Mouse (Mus musculus) c-Kit-positive CD71-negative TER-119-negative erythroid progenitor cells, embryonic 14.5 days (primary cell): ENCODE measurements around the gene Ranbp10.

Experiments used
- DNase-seq: peaks from one replicate; pipeline ENCODE4 v3.0.0-alpha.2; 2013; ENCODE audit warnings: low read depth

The Ranbp10 gene

GRCm38 (mm10) chr8:105788927-105789326, 38.2 kb downstream of the Ranbp10 start:
- no peak for DNase-seq

DNA sequence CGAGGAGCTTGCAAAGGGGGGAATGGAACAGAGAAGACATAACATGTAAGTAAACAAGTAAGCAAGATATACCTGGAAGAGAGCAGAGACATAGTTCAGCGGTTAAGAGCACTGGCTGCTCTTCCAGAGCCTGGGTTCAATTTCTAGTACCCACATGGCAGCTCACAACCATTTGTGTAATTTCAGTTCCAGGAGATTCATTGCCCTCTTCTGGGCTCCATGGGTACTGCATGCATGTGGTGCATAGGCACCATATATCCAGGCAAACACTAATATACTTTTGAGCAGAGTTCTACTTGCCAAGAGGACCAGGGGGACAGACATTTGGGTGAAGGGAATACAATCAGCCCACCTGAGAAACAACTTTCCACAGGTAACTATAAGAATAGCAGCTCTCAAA, 38.9 kb downstream of the Ranbp10 start:
- peak; percentile 70 for DNase-seq

DNA sequence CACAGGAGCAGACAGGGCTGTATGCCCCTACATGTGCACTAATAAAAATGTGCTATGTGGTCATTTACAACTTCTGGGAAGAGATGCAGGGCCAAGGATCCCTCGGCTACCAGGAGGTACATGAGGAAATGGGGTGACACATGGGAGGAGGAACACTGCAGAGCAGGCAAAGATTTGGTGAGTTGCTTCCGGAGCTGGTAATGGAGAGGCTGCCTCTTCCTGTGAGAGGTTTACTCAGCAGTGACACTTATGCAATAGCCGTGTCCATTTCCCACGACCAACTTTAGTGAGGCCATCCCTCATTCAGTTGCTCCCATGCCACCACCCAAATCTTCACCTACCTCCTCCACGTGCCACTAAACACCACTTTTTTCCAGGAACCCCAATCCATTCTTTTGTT, 46.9 kb downstream of the Ranbp10 start:
- DNase-seq, result no peak

DNA sequence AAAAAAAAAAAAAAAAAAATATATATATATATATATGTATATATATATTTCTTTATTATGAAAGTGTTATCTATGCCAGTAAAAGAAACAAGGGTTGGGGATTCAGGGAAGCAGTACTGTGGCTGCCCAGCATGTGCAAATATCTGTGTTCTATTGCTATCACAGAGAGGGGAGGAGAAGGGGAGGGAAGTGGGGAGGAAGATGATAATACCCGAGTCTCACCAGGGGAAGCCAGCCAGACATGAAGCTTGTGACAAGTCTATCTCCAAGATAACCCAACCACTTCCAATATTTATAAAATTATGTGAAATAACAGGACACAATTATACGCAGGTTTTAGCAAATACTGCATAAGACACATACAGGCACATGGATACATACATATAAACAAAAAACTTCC, 49.3 kb downstream of the Ranbp10 start:
- DNase-seq, result no peak

DNA sequence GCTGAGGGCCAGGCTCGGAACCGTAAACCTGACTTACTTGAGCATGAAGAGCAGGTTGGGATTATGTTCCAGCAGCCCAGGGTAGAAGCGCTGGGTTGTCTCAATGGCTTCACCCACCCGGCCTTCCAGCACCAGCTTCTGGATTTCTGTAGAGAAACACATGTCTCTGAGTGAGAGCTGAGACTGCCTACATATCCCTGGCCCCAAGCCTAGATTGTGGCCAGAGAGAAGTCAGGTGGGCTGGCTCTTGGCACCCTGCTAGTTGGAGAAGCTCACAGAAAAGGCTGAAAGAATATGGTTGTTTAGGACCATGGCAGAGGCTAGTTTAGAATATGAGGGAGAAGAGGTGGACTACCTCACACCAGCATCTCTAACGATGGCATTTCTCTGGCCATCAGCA, 52.7 kb downstream of the Ranbp10 start:
- DNase-seq, result no peak

- no peak for DNase-seq
Observed at GRCm38 (mm10) chr8:105773441-105773861, 53.7 kb downstream of the Ranbp10 start.

GRCm38 (mm10) chr8:105771398-105772175, 55.6 kb downstream of the Ranbp10 start:
- no peak for DNase-seq

DNA sequence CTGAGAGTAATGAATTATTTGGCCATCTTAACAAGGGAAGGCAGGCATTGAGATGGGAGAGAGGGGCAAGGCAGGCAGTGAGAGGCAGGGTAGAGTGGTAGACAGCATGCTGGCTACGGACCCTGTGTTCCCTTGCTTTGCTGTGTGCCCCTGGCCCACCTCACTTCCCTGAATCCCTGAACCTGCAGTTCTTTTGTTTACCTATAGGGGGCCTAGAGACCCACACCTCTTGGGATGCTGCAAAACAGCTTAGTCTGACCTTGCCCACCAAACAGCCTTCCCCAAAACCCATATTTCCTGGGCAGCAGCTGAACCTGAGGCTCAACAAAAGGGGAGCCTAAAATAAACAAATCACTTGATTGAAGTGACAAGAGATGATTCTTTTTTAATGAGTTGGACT, 56.5 kb downstream of the Ranbp10 start:
- no peak for DNase-seq

GRCm38 (mm10) chr8:105768485-105769257, 58.5 kb downstream of the Ranbp10 start:
- no peak for DNase-seq

GRCm38 (mm10) chr8:105758277-105759108, 68.7 kb downstream of the Ranbp10 start, which contains the start of gene Gfod2:
TSS of gene Gfod2 (minus strand) at chr8:105758664.
- DNase-seq, result peak; percentile 94

DNA sequence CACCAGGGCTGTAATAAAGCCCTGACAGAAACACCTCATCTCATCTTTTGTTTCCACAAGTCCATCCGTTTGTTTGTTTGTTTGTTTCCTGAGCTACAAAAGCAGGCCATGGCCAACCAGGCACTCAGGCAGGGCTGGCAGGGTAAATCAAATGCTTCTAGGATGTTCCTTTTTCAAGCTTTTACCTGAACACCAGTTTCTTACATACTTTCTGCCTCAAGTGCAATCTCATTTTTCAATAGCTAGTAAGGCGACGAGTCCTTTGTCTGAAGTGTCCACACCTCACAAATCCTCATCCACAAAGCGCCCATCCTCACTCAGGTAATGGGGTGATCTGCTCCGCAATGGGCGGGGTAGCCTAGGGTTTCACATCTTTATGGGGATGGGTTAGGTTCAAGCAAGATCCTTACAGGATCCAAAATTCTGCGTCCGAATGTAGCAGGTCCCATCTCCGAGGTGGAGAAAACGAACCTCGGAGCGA, 69.3 kb downstream of the Ranbp10 start:
- DNase-seq, result no peak

DNA sequence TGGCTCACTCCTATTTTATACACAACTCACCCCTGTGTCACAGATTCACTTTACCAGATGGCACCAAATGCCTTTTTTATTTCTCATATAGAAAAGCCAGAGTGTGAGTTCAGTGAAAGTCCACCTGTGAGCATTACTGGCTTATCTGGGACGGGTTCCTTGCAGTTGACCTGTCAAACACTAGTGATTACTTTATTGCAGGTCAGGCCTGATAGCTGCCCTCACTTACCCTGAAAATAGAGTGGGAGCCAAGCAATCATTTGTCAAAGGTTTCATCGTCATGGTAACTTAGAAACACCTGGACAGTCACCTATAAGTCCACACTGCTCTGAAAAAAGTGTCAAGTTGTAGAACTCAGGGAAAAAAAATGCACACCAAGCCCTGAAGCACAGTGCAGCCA, 72.5 kb downstream of the Ranbp10 start:
- no peak for DNase-seq

DNA sequence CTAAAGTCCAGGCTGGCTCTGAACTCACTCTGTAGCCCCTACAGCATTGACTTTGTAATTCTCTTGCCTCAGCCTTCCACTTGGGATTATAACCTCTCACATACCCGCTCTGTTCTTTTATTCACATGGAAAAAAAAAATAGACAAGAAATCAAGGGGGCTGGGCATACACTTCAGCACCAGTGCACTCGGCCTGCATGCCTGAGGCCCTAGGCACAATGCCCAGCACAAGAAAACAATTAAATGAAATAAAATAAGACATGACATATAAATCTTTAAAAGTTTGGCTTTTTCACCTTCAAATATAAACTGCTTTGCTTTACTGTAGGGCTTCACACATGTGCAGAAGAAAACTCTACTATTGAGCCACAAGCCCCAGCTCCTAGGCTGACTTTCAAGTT, 73.2 kb downstream of the Ranbp10 start:
- DNase-seq, result no peak

DNA sequence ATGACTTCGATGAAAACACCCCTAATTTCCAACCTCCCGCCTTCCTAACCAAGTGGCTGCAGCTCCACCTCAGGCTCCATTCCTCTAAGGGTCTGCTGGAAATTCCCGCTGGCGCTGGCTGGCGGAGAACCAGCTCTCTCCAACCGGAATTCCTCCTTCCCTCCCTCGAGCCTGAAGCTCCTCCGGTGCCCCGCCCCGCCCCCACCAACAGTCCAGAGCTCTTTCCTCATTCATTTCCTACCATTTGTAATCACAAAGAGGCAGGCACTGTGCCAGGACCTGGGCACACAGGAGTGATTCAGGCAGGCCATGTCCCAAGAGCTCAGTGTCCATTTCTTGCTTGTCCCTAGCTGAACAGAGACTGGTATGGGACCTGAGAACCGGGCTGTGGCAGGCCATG, 76.5 kb downstream of the Ranbp10 start:
- DNase-seq, result no peak

GRCm38 (mm10) chr8:105743301-105743700, 83.8 kb downstream of the Ranbp10 start:
- DNase-seq, result no peak

DNA sequence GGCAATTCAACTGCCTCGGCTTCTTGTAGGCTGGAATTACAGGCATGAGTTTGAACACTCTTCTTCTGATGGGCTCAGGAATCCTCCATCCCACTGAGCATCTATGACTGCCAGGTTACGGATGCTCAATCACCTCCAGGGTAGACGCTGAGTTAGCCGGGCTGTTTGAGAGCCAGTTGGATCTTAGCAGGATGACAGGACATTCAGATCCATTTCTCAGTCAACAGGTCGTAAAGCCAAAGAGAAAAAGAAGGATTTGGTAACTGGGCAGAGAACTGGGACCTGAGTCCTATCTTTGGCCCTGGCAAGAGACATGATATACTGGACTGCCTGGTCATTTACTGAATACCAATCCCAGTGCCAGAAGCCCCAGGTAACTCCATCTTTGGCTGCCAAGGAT, 87.9 kb downstream of the Ranbp10 start:
- no peak for DNase-seq

GRCm38 (mm10) chr8:105732186-105732585, 95.0 kb downstream of the Ranbp10 start:
- no peak for DNase-seq

GRCm38 (mm10) chr8:105727397-105728124, 99.6 kb downstream of the Ranbp10 start:
- no peak for DNase-seq

DNA sequence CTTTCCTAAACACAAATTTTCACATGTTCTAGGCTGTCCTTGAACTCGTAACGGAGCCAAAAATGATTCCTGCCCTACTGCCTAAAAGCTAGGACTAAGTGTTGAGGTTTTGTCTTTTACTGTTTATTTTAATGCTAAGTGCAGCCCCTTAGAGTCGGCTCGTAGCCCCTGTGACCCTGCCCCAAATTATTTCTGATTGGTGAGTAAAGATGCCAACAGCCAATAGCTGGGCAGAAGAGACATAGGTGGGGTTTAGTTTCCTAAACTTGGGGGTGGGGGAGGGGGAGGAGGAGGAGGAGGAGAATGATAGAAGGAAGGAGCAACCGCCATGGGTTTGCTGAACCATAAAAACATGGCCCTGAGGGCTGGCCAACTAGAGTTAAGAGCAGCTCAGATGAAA, 101.4 kb downstream of the Ranbp10 start:
- DNase-seq, result no peak

- no peak for DNase-seq
Observed at GRCm38 (mm10) chr8:105722861-105723260, 104.3 kb downstream of the Ranbp10 start.

- DNase-seq, result no peak
Observed at GRCm38 (mm10) chr8:105719637-105720036, 107.5 kb downstream of the Ranbp10 start.
